Mouse (Mus musculus) intestine, embryonic 14.5 days (tissue): ENCODE measurements around the gene Rffl. TPM values are rescaled to one million over a fixed set of nuclear protein-coding genes. Genes with fewer than 3 reads are reported as not detected.

Experiments
- ATAC-seq: fragments of 200-750 bp; cut with Nextera tagmentation; replicated peaks from 2 replicates; pipeline ENCODE4 v1.8.0; 2017; ENCODE audit warnings: low read depth, moderate number of reproducible peaks, moderate TSS enrichment, moderate library complexity; ENCODE audit not compliant: low FRiP score, low TSS enrichment
- DNase-seq: peaks from one replicate; pipeline ENCODE4 v3.0.0-alpha.2; 2018; ENCODE audit warnings: low spot score
- H3K27ac ChIP-seq: fragments of 300-500 bp; sonication (generic); 2 replicates; pipeline ENCODE4 v1.5.1; 2014; ENCODE audit warnings: low read depth, mild to moderate bottlenecking, control low read depth
- H3K27me3 ChIP-seq: fragments of 300-500 bp; sonication (generic); replicated peaks from 2 replicates; pipeline ENCODE4 v1.6.1; 2014; ENCODE audit warnings: low read length, control low read depth; ENCODE audit not compliant: control insufficient read depth, insufficient read depth
- H3K36me3 ChIP-seq: fragments of 300-500 bp; sonication (generic); 2 replicates; pipeline ENCODE4 v1.6.1; 2014; ENCODE audit warnings: low read length, control low read depth; ENCODE audit not compliant: control insufficient read depth, insufficient read depth
- H3K4me1 ChIP-seq: fragments of 300-500 bp; sonication (generic); replicated peaks from 2 replicates; pipeline ENCODE4 v1.6.1; 2014; ENCODE audit warnings: low read length, control low read depth, mixed read lengths; ENCODE audit not compliant: control insufficient read depth, insufficient read depth
- H3K4me2 ChIP-seq: fragments of 300-500 bp; sonication (generic); 2 replicates; pipeline ENCODE4 v1.6.1; 2014; ENCODE audit warnings: low read length
- H3K4me3 ChIP-seq: fragments of 300-500 bp; sonication (generic); 2 replicates; pipeline ENCODE4 v1.5.1; 2014; ENCODE audit warnings: low read depth, low read length, control low read depth, mixed read lengths
- H3K9ac ChIP-seq: fragments of 300-500 bp; sonication (generic); 2 replicates; pipeline ENCODE4 v1.6.1; 2014; ENCODE audit warnings: mild to moderate bottlenecking, low read length
- H3K9me3 ChIP-seq: fragments of 300-500 bp; sonication (generic); 2 replicates; pipeline ENCODE4 v1.6.1; 2016; ENCODE audit warnings: low read length, control low read depth; ENCODE audit not compliant: control insufficient read depth
- WGBS: fragments of 180-500 bp; shearing (Covaris S2); extraction: QIAGEN DNeasy Blood & Tissue Kit; methylation state at CpG from one replicate; pipeline ENCODE4 v1.1.7; 2014; 5-methylcytosine and 5-hydroxymethylcytosine counted together
- polyA plus RNA-seq: library from polyadenylated mRNA; unstranded; fragments of >200 nt; fragmentation: Nextera tagmentation; extraction: Ambion mirVana; gene quantifications from 2 replicates; pipeline ENCODE4 v1.2.1, GENCODE M21; 2014

The Rffl gene
- polyA plus RNA-seq, 1 experiment from 2014 or later, result 12.1 TPM

GRCm38 (mm10) chr11:82904952-82905351 is 33.9 kb upstream of the Rffl start:
- H3K9me3 ChIP-seq, result no peaks in the 10 kb centered on the region
- peaks cover 3% of the 10 kb centered on the region; the same call in 1 of the 2 replicates for H3K4me1 ChIP-seq
- H3K36me3 ChIP-seq, result peaks cover 70% of the 10 kb centered on the region
- H3K27me3 ChIP-seq, result no peaks in the 10 kb centered on the region
- no peak overlapping the region for H3K9ac ChIP-seq
- no peak overlapping the region for H3K4me2 ChIP-seq
- DNase-seq, result no peak
- 63% methylated on average over 8 of the region's 8 CpGs for WGBS
- H3K4me3 ChIP-seq, result no peak overlapping the region
- no peak overlapping the region for H3K27ac ChIP-seq
- ATAC-seq, result no peak

- ATAC-seq (no peak), DNase-seq (no peak)
- WGBS, result 93% methylated on average over 20 of the region's 20 CpGs
- Histone ChIP-seq H3K4me1 (no peaks in the 10 kb centered on the region), H3K36me3 (peaks cover 73% of the 10 kb centered on the region), H3K27ac (no peak overlapping the region), H3K9ac (no peak overlapping the region), H3K4me2 (no peak overlapping the region), H3K9me3 (no peaks in the 10 kb centered on the region), H3K27me3 (no peaks in the 10 kb centered on the region), H3K4me3 (no peak overlapping the region)
Observed at GRCm38 (mm10) chr11:82901606-82902310, 30.7 kb upstream of the Rffl start.

- H3K27ac ChIP-seq, result no peak overlapping the region
- H3K36me3 ChIP-seq, result peaks cover 53% of the 10 kb centered on the region
- DNase-seq, result no peak
- H3K4me3 ChIP-seq, result no peak overlapping the region
- no peaks in the 10 kb centered on the region for H3K9me3 ChIP-seq
- WGBS, result 93% methylated on average over 5 of the region's 5 CpGs
- no peak overlapping the region for H3K4me2 ChIP-seq
- H3K27me3 ChIP-seq, result no peaks in the 10 kb centered on the region
- no peak overlapping the region for H3K9ac ChIP-seq
- no peaks in the 10 kb centered on the region for H3K4me1 ChIP-seq
- no peak for ATAC-seq
Observed at GRCm38 (mm10) chr11:82899720-82900119, 28.7 kb upstream of the Rffl start.

- Histone ChIP-seq H3K4me3 (no peak overlapping the region), H3K27me3 (no peaks in the 10 kb centered on the region), H3K4me1 (no peaks in the 10 kb centered on the region), H3K9me3 (no peaks in the 10 kb centered on the region), H3K27ac (no peak overlapping the region), H3K9ac (no peak overlapping the region), H3K4me2 (no peak overlapping the region), H3K36me3 (peaks cover 30% of the 10 kb centered on the region)
- ATAC-seq, result 0 out of 2 replicates have a peak, but pooled peaks have one; percentile 20
- WGBS, result 88% methylated on average over 10 of the region's 10 CpGs
- DNase-seq, result no peak
Observed at GRCm38 (mm10) chr11:82897478-82897877, 26.5 kb upstream of the Rffl start.

GRCm38 (mm10) chr11:82891936-82892335 is 20.9 kb upstream of the Rffl start, which contains the start of gene Fndc8:
TSS of gene Fndc8 (plus strand) at chr11:82892124.
- Histone ChIP-seq H3K4me2 (no peak within 1 kb of the TSS), H3K27ac (no peak within 1 kb of the TSS), H3K4me1 (peaks cover 16% of the 10 kb centered on the region; the same call in 1 of the 2 replicates), H3K36me3 (no peaks in the 10 kb centered on the region), H3K4me3 (no peak within 1 kb of the TSS), H3K27me3 (no peaks in the 10 kb centered on the region), H3K9ac (no peak within 1 kb of the TSS), H3K9me3 (no peaks in the 10 kb centered on the region)
- 50% methylated on average over 7 of the region's 7 CpGs for WGBS
- DNase-seq (no peak), ATAC-seq (no peak)

- Histone ChIP-seq H3K9ac (peak within 1 kb of the TSS; percentile 57), H3K27me3 (no peaks in the 10 kb centered on the region), H3K9me3 (no peaks in the 10 kb centered on the region), H3K27ac (peak within 1 kb of the TSS; percentile 29), H3K4me2 (peak within 1 kb of the TSS; percentile 90), H3K4me1 (peaks cover 16% of the 10 kb centered on the region; the same call in 1 of the 2 replicates), H3K36me3 (no peaks in the 10 kb centered on the region), H3K4me3 (peak within 1 kb of the TSS; percentile 62)
- DNase-seq (peak; percentile 97), ATAC-seq (peak; percentile 90)
- WGBS, result under 1% methylated on average over 24 of the region's 26 CpGs
Observed at GRCm38 (mm10) chr11:82890342-82890762, 19.3 kb upstream of the Rffl start, which contains the start of gene Rad51d. TSS of gene Rad51d (minus strand) at chr11:82890614.

GRCm38 (mm10) chr11:82889524-82890341 is 18.7 kb upstream of the Rffl start:
- Histone ChIP-seq H3K4me1 (peaks cover 16% of the 10 kb centered on the region; the same call in 1 of the 2 replicates), H3K4me2 (peak overlapping the region; percentile 90), H3K9ac (peak overlapping the region; percentile 57), H3K9me3 (no peaks in the 10 kb centered on the region), H3K36me3 (no peaks in the 10 kb centered on the region), H3K27ac (peak overlapping the region; percentile 29), H3K4me3 (peak overlapping the region; percentile 62), H3K27me3 (no peaks in the 10 kb centered on the region)
- WGBS, result 9% methylated on average over 30 of the region's 31 CpGs
- ATAC-seq (peak; percentile 47), DNase-seq (no peak)

GRCm38 (mm10) chr11:82888491-82888946 is 17.5 kb upstream of the Rffl start:
- peak; percentile 64 for DNase-seq
- ATAC-seq, result no peak
- no peaks in the 10 kb centered on the region for H3K27me3 ChIP-seq
- H3K4me2 ChIP-seq, result peak overlapping the region; percentile 90
- WGBS, result 37% methylated on average over 10 of the region's 10 CpGs
- no peak overlapping the region for H3K27ac ChIP-seq
- H3K4me1 ChIP-seq, result peaks cover 16% of the 10 kb centered on the region; the same call in 1 of the 2 replicates
- H3K36me3 ChIP-seq, result no peaks in the 10 kb centered on the region
- no peak overlapping the region for H3K9ac ChIP-seq
- H3K4me3 ChIP-seq, result no peak overlapping the region
- H3K9me3 ChIP-seq, result no peaks in the 10 kb centered on the region
